Mouse (Mus musculus): Measurements from ENCODE around the gene Wscd2.
A peak's percentile ranks its signal among the peaks of the same experiment; 100 is the strongest.

Wscd2 gene

DNA sequence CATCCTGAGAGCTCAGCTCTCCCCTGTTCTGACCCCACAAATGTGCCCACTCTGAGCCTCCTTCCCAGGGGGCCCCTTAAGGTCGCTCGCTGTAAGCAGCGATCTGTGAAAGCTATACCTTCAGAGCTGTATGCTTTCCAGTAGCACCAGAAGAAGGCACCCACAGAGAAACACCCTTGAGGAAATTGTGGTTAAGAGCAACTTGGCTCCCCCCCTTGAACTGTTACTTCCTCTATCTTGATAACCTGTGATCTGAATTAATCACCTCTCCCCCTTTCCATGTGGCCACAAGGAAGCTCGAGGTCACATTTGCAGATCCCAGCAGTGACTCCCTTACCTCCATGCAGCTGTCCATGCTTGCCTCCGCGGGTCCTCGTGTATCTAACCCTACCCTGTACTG, 130.9 kb downstream of the Wscd2 start:
- DNase-seq = no peak

DNA sequence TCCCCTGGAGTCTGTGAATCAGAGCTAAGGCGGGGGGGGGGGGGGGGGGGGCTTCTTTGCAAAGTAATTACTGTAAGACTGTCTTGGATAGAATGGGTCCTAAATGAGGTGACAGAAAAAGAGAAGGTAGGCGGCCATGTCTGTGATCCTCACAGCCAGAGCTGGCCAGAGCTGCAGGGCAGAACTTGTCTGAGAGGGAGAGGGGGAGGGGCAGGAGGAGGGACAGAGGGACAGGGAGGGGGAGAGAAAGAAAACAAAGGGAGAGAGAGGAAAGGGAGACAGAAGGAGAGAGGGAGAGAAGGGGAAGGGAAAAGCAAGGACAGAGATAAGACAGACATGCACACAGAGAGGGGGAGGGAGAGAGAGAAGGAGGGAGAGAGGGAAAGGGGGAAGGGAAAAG, 132.9 kb downstream of the Wscd2 start:
- no peak for DNase-seq

- no peak for DNase-seq
Measured at GRCm38 (mm10) chr5:113625068-113625467, 134.9 kb downstream of the Wscd2 start.

GRCm38 (mm10) chr5:113626352-113626751, 136.2 kb downstream of the Wscd2 start:
- no peak for DNase-seq

GRCm38 (mm10) chr5:113626991-113627390, 136.9 kb downstream of the Wscd2 start:
- no peak for DNase-seq

DNA sequence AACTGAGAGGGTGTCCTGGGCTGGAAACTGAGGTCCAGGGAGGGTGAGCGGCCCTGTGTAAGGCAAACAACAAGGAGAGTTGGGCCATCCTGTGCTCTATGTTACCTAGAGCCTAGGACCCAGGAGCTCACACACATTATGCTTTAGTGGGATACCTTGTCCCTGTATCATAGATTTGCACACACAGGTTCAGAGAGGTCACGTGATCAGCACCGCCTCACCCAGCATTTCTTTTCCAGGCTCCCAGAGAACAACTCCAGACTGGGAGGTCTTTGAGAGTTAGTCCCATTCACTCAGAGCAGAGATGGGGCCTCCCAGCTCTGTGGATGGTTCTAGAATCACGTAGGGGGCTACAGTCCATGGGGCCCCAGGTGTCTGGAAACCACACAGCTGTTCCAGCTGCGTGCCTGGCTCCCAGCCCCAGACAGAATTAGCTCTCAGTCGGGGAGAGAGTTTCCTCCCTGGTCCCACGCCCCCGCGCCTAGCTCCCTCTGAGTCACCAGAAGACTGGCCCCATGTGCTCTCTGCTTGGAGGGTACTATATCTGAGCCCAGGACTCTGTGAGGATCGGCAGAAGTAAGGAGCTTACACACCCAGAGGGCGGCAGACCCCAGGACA, 137.8 kb downstream of the Wscd2 start:
- no peak for DNase-seq

- DNase-seq = no peak
Measured at GRCm38 (mm10) chr5:113629248-113629647, 139.1 kb downstream of the Wscd2 start.

GRCm38 (mm10) chr5:113630116-113630515, 140.0 kb downstream of the Wscd2 start:
- DNase-seq = no peak

- DNase-seq = no peak
Measured at GRCm38 (mm10) chr5:113633037-113633714, 143.0 kb downstream of the Wscd2 start.

- peak; percentile 82 for DNase-seq
Measured at GRCm38 (mm10) chr5:113634024-113634651, 144.0 kb downstream of the Wscd2 start.

- no peak for DNase-seq
Measured at GRCm38 (mm10) chr5:113634887-113635610, 144.9 kb downstream of the Wscd2 start.

DNA sequence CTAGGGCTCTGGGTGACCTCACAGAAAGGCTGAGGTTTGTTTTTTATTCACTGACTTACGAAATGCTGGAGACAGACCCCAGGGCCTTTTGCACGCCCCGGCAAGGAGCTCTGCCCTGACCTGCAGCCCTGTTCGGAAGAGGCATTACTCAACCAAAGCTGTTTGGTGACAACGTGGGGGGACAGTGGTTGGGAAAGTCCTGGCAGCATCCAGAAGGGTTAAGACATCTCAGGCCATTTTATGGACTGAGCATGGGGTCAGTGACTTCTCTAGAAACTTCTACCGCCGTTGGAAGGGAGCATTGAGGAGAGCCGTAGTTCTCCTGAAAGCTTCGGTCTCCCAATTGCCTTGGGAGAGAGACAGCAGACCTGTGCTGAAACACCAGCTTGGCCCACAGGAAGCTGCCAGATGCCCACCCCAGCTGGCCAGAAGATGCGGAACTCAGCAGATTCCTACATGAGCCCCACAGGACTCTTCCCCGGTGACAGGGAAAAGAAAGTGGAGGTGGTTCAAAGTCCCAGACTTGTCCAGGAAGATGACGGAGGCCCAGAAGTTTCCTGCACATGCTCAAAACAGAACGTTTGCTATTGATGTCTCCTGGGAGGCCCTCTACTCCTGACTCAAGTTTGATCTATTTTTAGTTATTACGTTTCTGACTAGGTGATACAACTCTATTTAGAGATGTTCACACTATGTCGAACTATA, 145.9 kb downstream of the Wscd2 start:
- DNase-seq = peak; percentile 42

DNA sequence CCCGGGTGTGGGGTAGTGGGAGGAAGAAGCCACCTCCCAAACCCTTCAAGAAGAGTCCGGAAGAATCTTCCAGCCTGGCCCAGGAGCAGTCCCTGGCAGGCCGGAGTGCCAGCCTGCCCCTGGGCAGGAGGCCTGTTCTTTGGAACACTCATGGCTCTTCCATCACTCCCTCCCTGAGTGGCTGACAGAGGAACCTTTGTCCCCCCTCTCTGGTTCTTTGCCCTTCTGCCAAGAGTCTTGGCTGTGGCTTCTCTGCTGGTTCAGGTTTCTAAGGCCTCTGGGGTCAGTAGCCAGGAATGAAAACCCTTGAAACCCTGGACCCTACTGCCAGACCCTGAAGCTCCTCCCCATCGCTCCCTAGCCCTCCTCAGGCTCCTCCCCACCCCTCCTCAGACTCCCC, 147.5 kb downstream of the Wscd2 start:
- peak; percentile 60 for DNase-seq

DNA sequence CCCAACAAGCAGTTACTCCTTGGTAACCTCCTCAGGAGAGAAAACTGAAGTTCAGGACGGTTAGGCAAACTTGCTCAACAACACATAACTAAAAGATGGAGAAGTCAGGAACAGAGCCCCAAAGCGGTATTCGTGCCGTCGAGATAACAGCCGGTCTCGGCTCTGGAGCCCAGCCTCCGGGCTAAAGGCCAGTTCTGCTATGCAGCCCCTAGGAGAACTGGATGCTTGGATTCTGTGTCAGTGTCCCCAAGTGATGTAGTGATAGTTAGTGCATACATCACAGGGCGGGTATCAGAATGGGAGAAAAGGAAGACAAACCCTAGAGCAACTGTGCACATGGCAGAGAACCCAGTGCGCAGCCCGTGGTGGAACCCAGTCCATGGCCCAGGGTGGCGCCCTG, 147.9 kb downstream of the Wscd2 start:
- DNase-seq = no peak

DNA sequence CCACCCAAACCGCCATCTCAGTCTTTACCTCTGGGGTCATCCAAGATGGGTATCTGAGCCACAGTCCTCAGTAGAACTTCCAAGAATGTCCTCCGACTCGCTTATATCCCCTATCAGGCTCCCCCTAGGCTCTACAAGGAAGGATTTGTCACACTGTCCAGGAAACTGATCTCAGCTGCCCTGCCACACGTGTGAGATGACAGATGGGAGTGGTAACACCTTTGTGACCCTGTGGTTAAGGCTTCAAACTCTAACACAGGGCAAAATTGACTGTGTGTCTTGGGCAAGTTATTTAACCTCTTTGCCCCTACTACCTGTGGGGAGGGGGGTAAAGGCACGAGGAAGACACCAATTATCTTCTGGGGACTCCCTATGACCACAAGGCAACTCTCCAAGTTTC, 149.0 kb downstream of the Wscd2 start:
- no peak for DNase-seq
